Mouse (Mus musculus): ENCODE results near the gene Arrb2.
"Not testable (repeated sequence)": the region's sequence is repeated elsewhere in the genome, so short reads cannot be mapped to it uniquely, and the experiment has no call there.

Gene Arrb2

GRCm38 (mm10) chr11:70432048-70432894, at the start of gene Arrb2:
Arrb2 (plus strand) TSS chr11:70432635.
- peak; percentile 99 for DNase-seq (ENCODE audit: low read depth)

- DNase-seq (ENCODE audit: low read depth) = no peak
Measured at GRCm38 (mm10) chr11:70384136-70384535, 48.3 kb upstream of the Arrb2 start.

GRCm38 (mm10) chr11:70387436-70387835, 45.0 kb upstream of the Arrb2 start:
- no peak for DNase-seq (ENCODE audit: low read depth)

- peak; percentile 54 for DNase-seq (ENCODE audit: low read depth)
Measured at GRCm38 (mm10) chr11:70389421-70389820, 43.0 kb upstream of the Arrb2 start.

GRCm38 (mm10) chr11:70403598-70403997, 28.8 kb upstream of the Arrb2 start:
- peak; percentile 75 for DNase-seq (ENCODE audit: low read depth)

GRCm38 (mm10) chr11:70409594-70410296, 22.7 kb upstream of the Arrb2 start, which contains the start of gene Pelp1:
Pelp1 (minus strand) TSS chr11:70410031.
- peak; percentile 96 for DNase-seq (ENCODE audit: low read depth)

GRCm38 (mm10) chr11:70410297-70410643, 22.2 kb upstream of the Arrb2 start:
- no peak for DNase-seq (ENCODE audit: low read depth)

GRCm38 (mm10) chr11:70412591-70412990, 19.8 kb upstream of the Arrb2 start:
- DNase-seq (ENCODE audit: low read depth) = no peak

GRCm38 (mm10) chr11:70413961-70414360, 18.5 kb upstream of the Arrb2 start:
- peak; percentile 91 for DNase-seq (ENCODE audit: low read depth)

- no peak for DNase-seq (ENCODE audit: low read depth)
Measured at GRCm38 (mm10) chr11:70418199-70418598, 14.2 kb upstream of the Arrb2 start.

GRCm38 (mm10) chr11:70419486-70419885, 12.9 kb upstream of the Arrb2 start:
- no peak for DNase-seq (ENCODE audit: low read depth)

- not testable (repeated sequence) for DNase-seq (ENCODE audit: low read depth)
Measured at GRCm38 (mm10) chr11:70426598-70426997, 5.8 kb upstream of the Arrb2 start.

GRCm38 (mm10) chr11:70431574-70431973, 861 bp upstream of the Arrb2 start:
- peak; percentile 48 for DNase-seq (ENCODE audit: low read depth)

- peak; percentile 49 for DNase-seq (ENCODE audit: low read depth)
Measured at GRCm38 (mm10) chr11:70432895-70433568, 597 bp downstream of the Arrb2 start.

- DNase-seq (ENCODE audit: low read depth) = no peak
Measured at GRCm38 (mm10) chr11:70433569-70433943, 1.1 kb downstream of the Arrb2 start.

- DNase-seq (ENCODE audit: low read depth) = no peak
Measured at GRCm38 (mm10) chr11:70433951-70434350, 1.5 kb downstream of the Arrb2 start.

GRCm38 (mm10) chr11:70435476-70435875, 3.0 kb downstream of the Arrb2 start:
- no peak for DNase-seq (ENCODE audit: low read depth)

GRCm38 (mm10) chr11:70437426-70437825, 5.0 kb downstream of the Arrb2 start:
- DNase-seq (ENCODE audit: low read depth) = no peak

GRCm38 (mm10) chr11:70438728-70439374, 6.4 kb downstream of the Arrb2 start:
- no peak for DNase-seq (ENCODE audit: low read depth)

- DNase-seq (ENCODE audit: low read depth) = peak; percentile 31
Measured at GRCm38 (mm10) chr11:70440637-70441036, 8.2 kb downstream of the Arrb2 start.

- no peak for DNase-seq (ENCODE audit: low read depth)
Measured at GRCm38 (mm10) chr11:70441882-70442281, 9.4 kb downstream of the Arrb2 start.

- DNase-seq (ENCODE audit: low read depth) = no peak
Measured at GRCm38 (mm10) chr11:70443964-70444363, 11.5 kb downstream of the Arrb2 start.
